Mouse (Mus musculus) liver, embryonic 11.5 days (tissue): ENCODE data around the gene Pgap3. TPM values are rescaled to one million over a fixed set of nuclear protein-coding genes. Genes with fewer than 3 reads are reported as not detected.
A peak's percentile ranks its signal among the peaks of the same experiment; 100 is the strongest.

Experiments used
- ATAC-seq: fragments of 200-750 bp; cut with Nextera tagmentation; replicated peaks from 2 replicates; pipeline ENCODE4 v1.8.0; 2017; ENCODE audit warnings: moderate number of reproducible peaks, mild to moderate bottlenecking, moderate TSS enrichment, moderate library complexity; ENCODE audit not compliant: low FRiP score
- DNase-seq: peaks from one replicate; pipeline ENCODE4 v3.0.0-alpha.2; 2017; ENCODE audit warnings: low spot score
- H3K27ac ChIP-seq: fragments of 300-500 bp; sonication (generic); 2 replicates; pipeline ENCODE4 v1.5.1; 2014; ENCODE audit warnings: mild to moderate bottlenecking, low read depth, low read length, control low read depth
- H3K27me3 ChIP-seq: fragments of 300-500 bp; sonication (generic); replicated peaks from 2 replicates; pipeline ENCODE4 v1.6.1; 2014; ENCODE audit warnings: low read length, mixed read lengths; ENCODE audit not compliant: control insufficient read depth, insufficient read depth
- H3K36me3 ChIP-seq: fragments of 300-500 bp; sonication (generic); 2 replicates; pipeline ENCODE4 v1.6.1; 2014; ENCODE audit warnings: mild to moderate bottlenecking, low read length, moderate library complexity, mixed read lengths; ENCODE audit not compliant: control insufficient read depth, insufficient read depth
- H3K4me1 ChIP-seq: fragments of 300-500 bp; sonication (generic); replicated peaks from 2 replicates; pipeline ENCODE4 v1.6.1; 2014; ENCODE audit warnings: low read length, mixed read lengths; ENCODE audit not compliant: control insufficient read depth, insufficient read depth
- H3K4me2 ChIP-seq: fragments of 300-500 bp; sonication (generic); 2 replicates; pipeline ENCODE4 v1.6.1; 2014; ENCODE audit warnings: mild to moderate bottlenecking, control low read depth, moderate library complexity
- H3K4me3 ChIP-seq: fragments of 300-500 bp; sonication (generic); 2 replicates; pipeline ENCODE4 v1.5.1; 2014; ENCODE audit warnings: low read depth, low read length, control low read depth
- H3K9ac ChIP-seq: fragments of 300-500 bp; sonication (generic); 2 replicates; pipeline ENCODE4 v1.6.1; 2014; ENCODE audit warnings: low read depth, low read length, control low read depth
- H3K9me3 ChIP-seq: fragments of 300-500 bp; sonication (generic); 2 replicates; pipeline ENCODE4 v1.6.1; 2016; ENCODE audit warnings: low read length, inconsistent platforms, mixed read lengths; ENCODE audit not compliant: control insufficient read depth
- WGBS: fragments of 180-500 bp; shearing (Covaris S2); extraction: QIAGEN DNeasy Blood & Tissue Kit; methylation state at CpG from one replicate; pipeline ENCODE4 v1.1.7; 2014; 5-methylcytosine and 5-hydroxymethylcytosine counted together
- polyA plus RNA-seq: library from polyadenylated mRNA; unstranded; fragments of >200 nt; fragmentation: Nextera tagmentation; extraction: Ambion mirVana; gene quantifications from 2 replicates; pipeline ENCODE4 v1.2.1, GENCODE M21; 2014

Gene Pgap3
- polyA plus RNA-seq, 1 experiment from 2014 or later: 6.4 TPM

- WGBS: 73% methylated on average over 18 of the region's 18 CpGs
- H3K4me3 ChIP-seq: no peak overlapping the region
Measured at GRCm38 (mm10) chr11:98352272-98352990, 47.9 kb downstream of the Pgap3 start.

GRCm38 (mm10) chr11:98349308-98349707 lies 51.0 kb downstream of the Pgap3 start:
- no peak for DNase-seq
- peaks cover 10% of the 10 kb centered on the region for H3K4me1 ChIP-seq
- peak overlapping the region; percentile 42; the same call in 1 of the 2 replicates for H3K4me3 ChIP-seq
- no peak overlapping the region for H3K9ac ChIP-seq
- H3K4me2 ChIP-seq: no peak overlapping the region
- 8% methylated on average over 9 of the region's 9 CpGs for WGBS
- H3K27me3 ChIP-seq: peaks cover 96% of the 10 kb centered on the region
- no peaks in the 10 kb centered on the region for H3K9me3 ChIP-seq
- H3K27ac ChIP-seq: no peak overlapping the region
- no peaks in the 10 kb centered on the region for H3K36me3 ChIP-seq
- ATAC-seq: no peak

More at GRCm38 (mm10) chr11:98352272-98352990, 47.9 kb downstream of the Pgap3 start:
- H3K9me3 ChIP-seq: no peaks in the 10 kb centered on the region
- DNase-seq: no peak
- H3K9ac ChIP-seq: no peak overlapping the region
- H3K27me3 ChIP-seq: peaks cover 79% of the 10 kb centered on the region
- H3K27ac ChIP-seq: no peak overlapping the region
- no peak for ATAC-seq
- H3K36me3 ChIP-seq: no peaks in the 10 kb centered on the region
- H3K4me1 ChIP-seq: peaks cover 17% of the 10 kb centered on the region
- H3K4me2 ChIP-seq: no peak overlapping the region

- WGBS: 2% methylated on average over 55 of the region's 55 CpGs
- H3K4me2 ChIP-seq: peak within 1 kb of the TSS; percentile 71
- 0 out of 2 replicates have a peak, but pooled peaks have one; percentile 15 for ATAC-seq
- H3K36me3 ChIP-seq: no peaks in the 10 kb centered on the region
- H3K27ac ChIP-seq: no peak within 1 kb of the TSS
- H3K9me3 ChIP-seq: no peaks in the 10 kb centered on the region
- no peak within 1 kb of the TSS for H3K9ac ChIP-seq
- H3K27me3 ChIP-seq: peaks cover 93% of the 10 kb centered on the region
- no peak for DNase-seq
- H3K4me3 ChIP-seq: peak within 1 kb of the TSS; percentile 42
- H3K4me1 ChIP-seq: peaks cover 10% of the 10 kb centered on the region
Measured at GRCm38 (mm10) chr11:98348083-98348961, 52.0 kb downstream of the Pgap3 start, which contains the start of gene Ppp1r1b. TSS of gene Ppp1r1b (plus strand) at chr11:98348404.

GRCm38 (mm10) chr11:98347385-98348082 lies 52.8 kb downstream of the Pgap3 start:
- Histone ChIP-seq H3K9ac (no peak overlapping the region), H3K4me1 (peaks cover 10% of the 10 kb centered on the region), H3K9me3 (no peaks in the 10 kb centered on the region), H3K4me2 (no peak overlapping the region), H3K4me3 (no peak overlapping the region), H3K36me3 (no peaks in the 10 kb centered on the region), H3K27me3 (peaks cover 86% of the 10 kb centered on the region), H3K27ac (no peak overlapping the region)
- ATAC-seq: no peak
- DNase-seq: no peak
- WGBS: 10% methylated on average over 12 of the region's 12 CpGs

- 18% methylated on average over 9 of the region's 9 CpGs for WGBS
- no peaks in the 10 kb centered on the region for H3K36me3 ChIP-seq
- no peak overlapping the region for H3K4me3 ChIP-seq
- no peaks in the 10 kb centered on the region for H3K9me3 ChIP-seq
- no peak overlapping the region for H3K9ac ChIP-seq
- DNase-seq: no peak
- peaks cover 13% of the 10 kb centered on the region for H3K4me1 ChIP-seq
- no peak for ATAC-seq
- H3K27me3 ChIP-seq: peaks cover 86% of the 10 kb centered on the region
- H3K4me2 ChIP-seq: no peak overlapping the region
- no peak overlapping the region for H3K27ac ChIP-seq
Measured at GRCm38 (mm10) chr11:98346168-98346567, 54.1 kb downstream of the Pgap3 start.

- H3K36me3 ChIP-seq: no peaks in the 10 kb centered on the region
- no peak overlapping the region for H3K4me3 ChIP-seq
- peak; percentile 66 for DNase-seq
- H3K9me3 ChIP-seq: no peaks in the 10 kb centered on the region
- H3K27ac ChIP-seq: no peak overlapping the region
- WGBS: 2% methylated on average over 14 of the region's 14 CpGs
- no peak for ATAC-seq
- peak overlapping the region; percentile 35; the same call in 1 of the 2 replicates for H3K4me2 ChIP-seq
- peaks cover 84% of the 10 kb centered on the region for H3K27me3 ChIP-seq
- peaks cover 13% of the 10 kb centered on the region for H3K4me1 ChIP-seq
- no peak overlapping the region for H3K9ac ChIP-seq
Measured at GRCm38 (mm10) chr11:98345253-98345652, 55.0 kb downstream of the Pgap3 start.

GRCm38 (mm10) chr11:98342000-98342945 lies 58.0 kb downstream of the Pgap3 start:
- Histone ChIP-seq H3K9ac (no peak overlapping the region), H3K4me3 (0 out of 2 replicates have a peak overlapping the region, but pooled peaks have one; percentile 6)

More at GRCm38 (mm10) chr11:98342000-98342945, 58.0 kb downstream of the Pgap3 start:
- peak; percentile 86 for DNase-seq
- Histone ChIP-seq H3K27ac (no peak overlapping the region), H3K4me1 (peaks cover 12% of the 10 kb centered on the region), H3K27me3 (peaks cover 84% of the 10 kb centered on the region), H3K36me3 (no peaks in the 10 kb centered on the region), H3K4me2 (peak overlapping the region; percentile 47), H3K9me3 (no peaks in the 10 kb centered on the region)
- ATAC-seq: no peak
- WGBS: 3% methylated on average over 29 of the region's 29 CpGs
